Mouse (Mus musculus): Measurements from ENCODE around the gene Slc25a34.

DNA sequence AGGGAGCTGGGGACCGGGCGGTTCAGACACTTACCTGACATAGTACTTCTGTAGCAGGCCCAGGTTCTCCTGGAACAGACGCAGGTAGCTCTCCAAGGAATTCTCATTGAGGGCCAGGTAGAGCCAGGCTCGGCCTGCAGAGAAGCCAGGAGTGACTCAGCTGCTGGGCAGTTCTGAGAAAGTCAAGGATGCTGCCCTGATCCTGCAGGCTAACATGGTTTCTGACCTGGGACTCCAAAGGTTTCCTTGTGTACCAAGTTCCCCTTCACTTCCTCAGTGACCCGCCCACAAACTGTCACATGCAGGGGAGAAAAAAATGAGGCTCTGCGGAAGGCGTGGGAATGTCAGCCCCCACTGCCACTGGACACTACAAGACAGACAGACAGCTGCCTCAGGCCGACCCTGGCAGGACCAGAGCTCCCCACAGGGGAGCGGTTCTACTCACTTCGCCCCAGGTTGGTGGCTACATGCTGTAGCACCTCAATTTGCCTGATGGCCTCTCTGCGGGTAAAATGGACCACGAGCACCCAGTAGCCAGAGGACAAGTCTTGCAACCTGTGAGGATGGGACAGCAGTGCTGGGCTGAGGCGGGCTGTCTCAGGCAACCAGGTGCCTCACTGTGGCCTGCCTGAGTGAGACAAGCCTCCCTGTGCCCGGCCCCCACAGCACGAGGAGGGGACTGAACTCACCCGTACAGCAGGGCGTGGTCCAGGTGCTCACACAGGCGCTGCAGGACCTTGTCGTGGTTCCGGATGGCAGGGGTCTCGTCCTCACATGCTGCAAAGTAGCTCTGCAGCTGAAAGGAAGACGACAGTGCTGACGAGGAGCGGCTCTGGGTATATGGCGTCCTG is 18.6 kb upstream of the Slc25a34 start:
- TF ChIP-seq CTCF (conservative IDR thresholded peaks at IDR 0.05; ENCODE audit: low read length) (no peak), NANOG (IDR thresholded peaks at IDR 0.05; ENCODE audit: borderline replicate concordance, low read length) (no peak), POU5F1 (IDR thresholded peaks at IDR 0.05; ENCODE audit: borderline replicate concordance, low read length) (no peak)

Measured in E14TG2a.4 (cell line).